Mouse (Mus musculus) MEL (cell line): ENCODE measurements around the gene Olfr202.
"Not testable (repeated sequence)": the region's sequence is repeated elsewhere in the genome, so short reads cannot be mapped to it uniquely, and the experiment has no call there.

Experiments
- CHD2 ChIP-seq: IDR thresholded peaks from 2 replicates; pipeline ENCODE4 v1.6.1; 2011; ENCODE audit warnings: low read length, improper control_type of control experiment
- CTCF ChIP-seq, 3 experiments: IDR thresholded peaks in 2 of 3; conservative IDR thresholded peaks in 1 of 3; 2 replicates each; pipeline ENCODE4 v1.5.1; 2011 to 2012; ENCODE audit warnings: low read length in 3 of 3, low read depth in 2 of 3, mild to moderate bottlenecking in 2 of 3, improper control_type of control experiment in 1 of 3, inconsistent platforms in 1 of 3, mixed read lengths in 1 of 3, moderate library complexity in 1 of 3; ENCODE audit not compliant: control insufficient read depth in 1 of 3, insufficient read depth in 1 of 3, poor library complexity in 1 of 3, severe bottlenecking in 1 of 3
- ETS1 ChIP-seq: IDR thresholded peaks from 2 replicates; pipeline ENCODE4 v1.6.1; 2012; ENCODE audit warnings: low read depth, mild to moderate bottlenecking, inconsistent platforms, low read length, improper control_type of control experiment, moderate library complexity
- JUND ChIP-seq: IDR thresholded peaks from 2 replicates; pipeline ENCODE4 v1.6.1; 2011; ENCODE audit warnings: low read depth, mild to moderate bottlenecking, improper control_type of control experiment, low read length
- MAFK ChIP-seq: IDR thresholded peaks from 2 replicates; pipeline ENCODE4 v1.6.1; 2011; ENCODE audit warnings: low read depth, mild to moderate bottlenecking, low read length, improper control_type of control experiment, borderline replicate concordance
- NELFE ChIP-seq: IDR thresholded peaks from 2 replicates; pipeline ENCODE4 v1.6.1; 2011; ENCODE audit warnings: low read depth, low read length, improper control_type of control experiment
- NRF1 ChIP-seq: IDR thresholded peaks from 2 replicates; pipeline ENCODE4 v1.6.1; 2014; ENCODE audit warnings: low read depth, mild to moderate bottlenecking, inconsistent platforms, low read length, improper control_type of control experiment, moderate library complexity; ENCODE audit not compliant: poor library complexity, insufficient read depth, severe bottlenecking
- POLR2A ChIP-seq, 2 experiments: IDR thresholded peaks; 2 replicates each; pipeline ENCODE4 v1.6.1; 2011 to 2012; ENCODE audit warnings: low read length in 2 of 2, mild to moderate bottlenecking in 2 of 2, control low read depth in 1 of 2, improper control_type of control experiment in 1 of 2, low read depth in 1 of 2, moderate library complexity in 1 of 2; ENCODE audit not compliant: control insufficient read depth in 1 of 2, insufficient read depth in 1 of 2, poor library complexity in 1 of 2
- POLR2AphosphoS5 ChIP-seq: IDR thresholded peaks from 2 replicates; pipeline ENCODE4 v1.6.1; 2012; ENCODE audit warnings: low read depth, borderline replicate concordance, mild to moderate bottlenecking, inconsistent platforms, low read length, moderate library complexity, mixed read lengths
- RCOR1 ChIP-seq: IDR thresholded peaks from 2 replicates; pipeline ENCODE4 v1.6.1; 2012; ENCODE audit warnings: low read depth, mild to moderate bottlenecking, inconsistent platforms, low read length, improper control_type of control experiment
- TCF12 ChIP-seq: IDR thresholded peaks from 2 replicates; pipeline ENCODE4 v1.6.1; 2014; ENCODE audit warnings: low read depth, mild to moderate bottlenecking, inconsistent platforms, low read length, improper control_type of control experiment, moderate library complexity
- USF1 ChIP-seq: IDR thresholded peaks from 2 replicates; pipeline ENCODE4 v1.6.1; 2014; ENCODE audit warnings: low read depth, mild to moderate bottlenecking, inconsistent platforms, low read length, improper control_type of control experiment, moderate library complexity
- ZC3H11A ChIP-seq: IDR thresholded peaks from 2 replicates; pipeline ENCODE4 v1.6.1; 2012; ENCODE audit warnings: low read depth, mild to moderate bottlenecking, inconsistent platforms, low read length, improper control_type of control experiment
- ZKSCAN1 ChIP-seq: IDR thresholded peaks from 2 replicates; pipeline ENCODE4 v1.6.1; 2012; ENCODE audit warnings: low read depth, mild to moderate bottlenecking, inconsistent platforms, low read length, improper control_type of control experiment, moderate library complexity

GRCm38 (mm10) chr16:59323262-59323661 is 36.7 kb upstream of the Olfr202 start:
- not testable (repeated sequence) for TF ChIP-seq ZC3H11A; POLR2AphosphoS5; CTCF (IDR thresholded peaks at IDR 0.05 in 2 of 3, conservative IDR thresholded peaks at IDR 0.05 in 1 of 3; ENCODE audit: control insufficient read depth in 1 of 3, insufficient read depth in 1 of 3, low read depth in 2 of 3, low read length in 3 of 3, poor library complexity in 1 of 3, severe bottlenecking in 1 of 3); USF1; NRF1; ZKSCAN1; MAFK; TCF12; JUND; NELFE; POLR2A (IDR thresholded peaks at IDR 0.05; ENCODE audit: control insufficient read depth in 1 of 2, insufficient read depth in 1 of 2, low read depth in 1 of 2, low read length in 2 of 2, poor library complexity in 1 of 2); RCOR1; ETS1; CHD2
